Mouse (Mus musculus) layer of hippocampus, adult 9-11 months (tissue): ENCODE measurements at regions not wholly inside any gene's neighbourhood (a gene's known extent, or its start where the extent isn't known, plus 50 kb on each side); places are given as distances from the start of the nearest gene placed in this dataset.
A peak's percentile ranks its signal among the peaks of the same experiment; 100 is the strongest.
"Not testable (repeated sequence)": the region's sequence is repeated elsewhere in the genome, so short reads cannot be mapped to it uniquely, and the experiment has no call there.

Source experiments
- DNase-seq: peaks from one replicate; pipeline ENCODE4 v3.0.0; 2022

DNA sequence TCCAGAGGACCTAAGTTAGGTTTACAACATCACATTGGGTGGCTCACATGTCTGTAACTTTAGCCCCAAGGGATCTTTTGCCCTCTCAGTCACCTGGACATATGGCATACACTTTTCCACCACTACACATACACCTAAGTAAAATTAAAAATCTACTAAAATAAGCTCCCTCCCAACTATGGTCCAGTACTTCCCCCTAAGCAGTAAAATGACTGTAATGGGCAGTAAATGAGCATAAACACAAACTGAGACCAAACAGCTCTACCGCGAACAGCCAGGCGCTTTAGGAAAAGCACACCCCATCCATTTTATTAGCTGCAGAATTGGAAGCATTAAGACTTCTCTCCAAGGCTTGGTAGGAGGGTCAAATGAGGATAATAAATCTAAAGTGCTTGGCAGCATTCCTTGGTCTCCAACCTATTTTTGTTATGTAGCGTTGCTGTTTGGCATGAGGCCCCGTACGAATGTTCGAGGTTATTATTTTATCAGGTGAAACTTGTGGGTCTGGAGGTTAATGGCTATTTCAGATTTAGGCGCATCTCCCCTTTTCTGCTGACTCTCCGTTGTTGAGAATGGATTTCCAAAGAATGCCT is 157.5 kb upstream of the Eif4g2 start:
- no peak for DNase-seq

DNA sequence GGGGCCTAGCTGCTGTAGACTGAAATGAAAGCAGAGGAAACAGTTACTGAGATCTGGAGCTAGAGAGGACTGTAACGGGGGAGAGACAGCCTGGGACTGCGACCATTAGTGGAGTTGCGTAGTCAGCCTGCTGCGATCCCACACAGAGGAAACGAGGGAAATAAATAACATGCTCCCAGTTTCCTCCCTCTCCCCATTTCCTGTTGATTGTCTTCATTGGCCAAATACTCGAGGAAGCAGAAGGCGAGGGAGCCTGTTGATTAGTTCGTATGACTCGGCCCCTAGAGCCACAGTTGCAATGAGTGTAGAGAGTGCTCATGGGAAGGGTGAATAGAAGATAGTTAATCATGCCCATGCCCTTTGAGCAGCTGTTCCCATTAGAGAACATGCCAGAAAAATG is 155.0 kb upstream of the Eif4g2 start:
- DNase-seq: peak; percentile 25

DNA sequence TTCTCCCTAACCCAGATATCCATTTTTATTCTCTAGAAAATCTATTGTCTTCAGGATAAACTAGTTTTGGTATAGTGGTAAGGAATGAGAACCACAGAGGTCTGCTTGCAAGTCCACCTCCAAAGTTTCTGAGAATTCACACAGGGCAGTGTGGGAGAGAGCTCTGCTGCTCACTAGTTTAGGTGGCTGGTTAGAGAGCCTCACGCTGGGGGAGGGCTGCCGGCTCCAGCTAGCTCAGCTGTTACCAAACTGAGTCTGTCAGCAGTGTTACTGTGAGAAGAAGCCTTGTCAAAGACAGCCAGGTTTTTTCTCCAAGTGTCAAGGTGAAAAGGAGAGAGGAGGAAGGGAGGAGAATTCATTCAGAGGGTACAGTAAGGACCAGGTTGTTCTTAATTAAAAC is 147.8 kb upstream of the Eif4g2 start:
- DNase-seq: no peak

DNA sequence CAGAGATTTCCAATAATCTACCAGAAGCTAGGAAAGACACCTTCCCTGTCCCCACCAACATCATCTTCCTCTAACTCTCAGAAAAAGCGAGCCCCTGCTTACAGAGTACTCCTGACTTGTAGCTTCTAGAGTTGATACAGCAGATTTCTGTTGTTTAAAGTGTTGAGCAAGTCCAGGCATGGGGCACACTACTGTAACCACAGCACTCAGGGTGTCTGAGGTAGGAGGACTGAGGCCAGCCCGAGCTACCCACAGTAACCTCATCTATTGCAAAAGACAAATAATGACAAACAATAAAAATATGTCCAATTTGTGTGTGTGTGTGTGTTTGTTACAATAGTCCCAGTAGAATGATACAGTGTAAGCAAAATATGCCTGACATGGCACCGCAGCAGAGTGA is 144.3 kb upstream of the Eif4g2 start:
- DNase-seq: no peak

DNA sequence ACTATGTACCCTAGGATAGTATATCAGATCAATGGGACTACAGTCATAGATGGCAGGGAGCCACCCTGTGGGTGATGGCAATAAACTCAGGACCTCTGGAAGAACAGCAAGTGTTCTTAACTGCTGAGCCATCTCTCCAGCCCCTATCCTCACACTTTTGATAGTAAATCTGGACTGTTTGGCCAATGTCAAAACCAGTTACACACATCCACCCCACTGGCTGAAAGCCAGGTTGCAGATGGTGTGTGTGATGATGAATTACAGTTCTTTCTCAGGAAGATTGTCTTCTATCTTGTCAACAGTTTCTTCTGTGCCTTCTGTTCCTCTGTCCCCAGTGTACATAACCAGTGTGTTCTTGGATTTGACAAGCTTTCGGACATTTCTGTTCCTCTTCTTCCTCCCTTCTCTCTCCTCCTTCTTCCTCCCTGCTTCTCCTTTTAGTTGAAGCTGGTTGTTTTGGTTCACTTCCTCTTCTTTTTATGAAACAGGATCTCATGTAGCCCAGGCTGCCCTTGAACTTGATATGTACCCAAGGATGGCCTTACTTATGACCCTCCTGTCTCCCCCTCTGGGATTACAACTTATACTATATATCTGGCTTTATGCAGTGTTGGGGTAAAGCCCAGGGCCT is 143.3 kb upstream of the Eif4g2 start:
- DNase-seq: no peak

DNA sequence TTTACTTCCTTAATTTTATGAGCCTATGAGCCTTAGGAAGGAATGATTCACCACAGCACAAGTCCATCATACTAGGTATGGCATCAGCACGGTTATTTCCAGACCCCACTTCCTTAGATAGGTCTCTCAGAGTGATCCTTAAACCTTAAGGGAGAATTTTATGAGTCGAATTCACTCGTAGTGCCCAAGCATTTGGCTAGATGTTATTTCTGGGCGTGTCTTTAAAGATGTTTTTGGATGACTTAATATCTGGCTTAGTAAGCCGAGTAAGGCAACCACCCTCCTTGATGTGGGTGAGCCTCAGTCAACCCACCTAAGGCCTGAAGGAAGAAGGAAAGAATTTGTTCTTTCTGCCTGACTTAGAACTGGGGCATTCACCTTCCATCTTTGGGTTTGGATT is 132.8 kb upstream of the Eif4g2 start:
- no peak for DNase-seq

DNA sequence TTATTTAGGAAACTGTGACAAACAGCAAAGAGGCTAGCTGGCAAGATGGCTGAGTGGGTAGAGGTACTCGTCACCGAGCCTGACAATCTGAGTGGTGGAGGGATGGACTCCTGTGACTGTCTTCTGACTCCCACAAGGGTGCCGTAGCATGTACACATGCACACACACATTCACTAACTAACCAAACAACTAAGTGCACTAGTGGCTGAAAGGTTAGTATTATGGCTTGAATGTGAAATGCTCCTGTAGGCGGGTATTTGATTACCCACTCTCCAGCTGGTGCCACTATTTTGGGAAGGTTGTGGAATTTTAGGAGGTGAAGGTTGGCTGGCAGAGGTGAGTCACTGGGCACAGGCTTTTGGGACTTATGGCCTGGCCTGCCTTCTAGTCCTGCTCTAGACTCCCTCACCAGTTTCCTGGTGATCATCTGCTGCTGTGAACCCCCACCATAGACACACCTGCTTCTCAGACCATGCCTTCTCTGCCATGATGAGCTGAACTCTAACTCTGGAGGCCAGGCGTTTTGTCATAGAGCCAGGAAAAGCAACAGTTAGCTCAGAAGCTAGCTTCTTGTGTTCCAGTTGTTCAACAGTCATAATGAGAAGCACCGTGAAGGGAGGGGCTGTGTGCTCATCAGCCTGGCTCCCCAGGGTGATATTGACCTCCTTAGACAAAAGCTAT is 131.5 kb upstream of the Eif4g2 start:
- DNase-seq: no peak

DNA sequence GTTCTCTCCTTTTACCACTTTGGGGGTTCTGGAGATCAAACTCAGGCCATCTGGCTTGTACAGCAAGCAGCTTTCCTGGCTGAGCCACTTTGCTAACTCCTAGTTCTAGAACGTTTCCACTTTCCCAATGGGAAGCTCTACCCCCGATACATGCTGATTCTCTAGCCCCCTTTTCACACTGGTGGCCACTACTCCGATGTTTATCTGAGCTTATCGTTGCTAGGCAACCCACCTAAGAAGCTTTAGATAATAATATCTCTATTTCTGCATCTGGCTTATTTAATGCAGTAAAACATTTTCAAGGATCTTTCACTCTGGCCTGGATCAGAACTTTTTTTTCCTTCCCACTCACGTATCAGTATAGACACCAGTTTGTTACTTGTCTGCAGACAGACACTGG is 129.4 kb upstream of the Eif4g2 start:
- DNase-seq: no peak

DNA sequence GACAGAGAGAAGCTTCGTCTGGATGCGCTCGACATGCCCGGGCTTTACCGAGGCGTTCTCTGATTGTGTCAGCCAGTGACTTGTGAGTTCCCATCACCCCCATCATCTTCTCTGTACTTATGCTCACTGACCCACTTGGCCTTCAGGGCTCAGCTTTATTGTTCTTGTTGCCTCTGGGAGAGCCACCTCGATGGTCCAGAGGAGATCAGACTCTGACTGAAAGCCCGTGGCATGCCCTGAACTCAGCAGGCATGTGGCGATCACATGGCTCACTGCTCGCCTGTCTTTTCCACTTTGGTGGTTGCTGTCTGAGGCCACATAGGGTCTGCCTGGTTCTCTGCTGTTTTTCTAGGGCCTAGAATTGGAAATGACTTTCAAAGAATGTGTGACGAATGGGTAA is 128.8 kb upstream of the Eif4g2 start:
- no peak for DNase-seq

DNA sequence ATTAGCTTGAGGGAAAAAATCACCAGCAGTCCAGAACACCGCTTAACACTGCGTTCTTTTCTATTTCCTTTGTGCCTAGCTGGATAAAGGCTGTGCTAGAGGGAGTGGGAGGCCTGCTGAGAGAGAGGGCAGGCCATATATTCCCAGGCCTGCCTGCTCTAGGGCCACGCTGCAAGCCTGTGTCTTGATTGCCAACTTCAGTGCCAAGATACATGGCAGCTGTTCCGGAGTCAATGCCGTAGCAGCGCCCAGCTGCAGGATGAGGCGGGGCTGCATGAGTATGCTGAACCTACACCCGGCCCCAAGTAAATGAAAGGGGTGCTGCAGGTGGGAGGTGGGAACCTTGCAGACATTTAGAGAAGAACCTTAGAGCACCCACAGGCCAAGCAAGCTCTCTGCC is 127.5 kb upstream of the Eif4g2 start:
- no peak for DNase-seq

DNA sequence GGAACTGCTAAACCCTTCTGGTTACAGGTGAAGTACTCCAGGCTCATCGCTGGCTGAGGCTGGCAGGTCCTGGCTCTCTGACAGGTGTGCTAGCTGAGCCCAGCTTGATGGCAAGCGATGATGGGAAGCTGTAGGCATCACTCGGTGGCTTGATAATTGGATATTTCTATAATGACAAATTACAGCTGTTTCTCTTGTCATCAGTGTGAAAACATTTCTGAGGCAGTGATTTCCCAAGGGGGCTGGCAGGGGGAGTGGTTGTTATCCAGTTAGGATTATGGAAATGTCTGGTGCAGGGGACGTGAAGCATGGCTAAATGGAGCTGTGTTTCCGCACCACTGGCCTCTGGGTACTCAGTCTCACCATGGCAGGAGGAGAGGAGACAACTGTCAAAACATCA is 123.0 kb upstream of the Eif4g2 start:
- DNase-seq: no peak

DNA sequence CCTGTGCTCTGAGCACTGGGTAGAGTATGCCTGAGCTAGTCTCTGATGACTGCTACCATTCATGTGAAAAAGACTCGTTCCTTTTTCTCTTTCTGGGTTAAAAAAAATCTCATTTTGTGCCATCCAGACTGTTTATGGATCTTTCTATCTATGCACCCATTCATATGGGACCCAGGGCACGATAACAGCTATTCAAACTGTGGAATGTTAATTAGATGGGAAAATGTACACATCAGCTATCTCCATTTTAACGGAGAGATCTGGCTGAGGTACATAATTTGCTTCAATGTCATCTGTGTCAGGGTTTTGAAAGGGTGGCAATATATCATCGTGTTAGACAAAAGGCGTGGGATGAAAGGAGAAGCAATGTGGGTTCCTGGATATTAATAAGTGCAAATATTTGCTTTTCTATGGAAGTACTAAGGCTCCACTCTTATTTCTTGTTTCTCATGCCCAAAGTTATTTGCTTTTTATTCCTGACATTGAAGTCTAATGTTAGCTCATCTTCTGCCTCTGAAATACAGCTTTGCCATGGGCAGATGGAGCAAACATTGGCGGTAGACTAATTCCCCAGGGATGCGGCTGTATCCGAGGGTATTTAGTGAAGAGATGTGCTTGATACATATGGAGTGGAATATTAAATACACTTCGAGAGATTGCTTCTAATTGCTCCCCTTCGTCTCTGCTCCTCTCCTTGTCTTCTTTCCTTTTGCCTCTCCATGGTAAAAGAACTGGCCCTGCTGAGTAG is 116.0 kb upstream of the Eif4g2 start:
- DNase-seq: no peak

DNA sequence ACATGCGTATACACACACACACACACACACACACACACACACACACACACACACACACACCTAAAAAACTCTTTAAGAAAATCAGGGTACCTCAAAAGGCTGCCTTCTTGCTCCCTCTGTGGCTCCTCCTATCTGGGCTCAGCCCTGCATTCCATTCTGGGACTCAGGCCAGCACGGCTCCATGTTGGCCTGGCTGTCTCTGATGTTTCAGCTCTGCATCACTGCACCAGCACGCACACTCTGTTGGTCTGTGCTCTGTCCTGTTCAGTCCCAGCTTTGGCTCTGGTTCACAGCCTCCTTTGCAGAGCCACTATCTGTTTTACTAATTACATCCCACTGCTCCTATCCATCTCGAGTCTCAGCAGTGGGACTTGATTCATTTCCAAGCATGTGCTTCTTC is 108.8 kb upstream of the Eif4g2 start:
- DNase-seq: no peak

DNA sequence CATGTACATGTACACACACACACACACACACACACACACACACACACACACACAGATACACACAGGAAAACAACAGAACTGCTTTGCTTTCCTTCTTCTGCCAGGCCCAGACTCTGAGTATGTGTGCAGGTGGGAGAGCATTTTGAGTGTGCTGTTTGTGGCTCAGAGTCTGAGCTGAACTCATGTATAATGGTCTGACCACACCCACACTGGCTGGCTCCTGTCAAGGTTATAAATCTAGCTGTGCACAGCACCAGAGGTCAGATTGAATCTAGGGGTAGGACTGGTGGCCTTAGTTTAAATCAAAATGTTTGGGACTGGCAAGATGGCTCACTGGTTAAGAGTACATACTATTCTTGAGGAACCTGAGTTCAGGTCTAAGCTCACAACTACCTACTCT is 108.4 kb upstream of the Eif4g2 start:
- DNase-seq: no peak

DNA sequence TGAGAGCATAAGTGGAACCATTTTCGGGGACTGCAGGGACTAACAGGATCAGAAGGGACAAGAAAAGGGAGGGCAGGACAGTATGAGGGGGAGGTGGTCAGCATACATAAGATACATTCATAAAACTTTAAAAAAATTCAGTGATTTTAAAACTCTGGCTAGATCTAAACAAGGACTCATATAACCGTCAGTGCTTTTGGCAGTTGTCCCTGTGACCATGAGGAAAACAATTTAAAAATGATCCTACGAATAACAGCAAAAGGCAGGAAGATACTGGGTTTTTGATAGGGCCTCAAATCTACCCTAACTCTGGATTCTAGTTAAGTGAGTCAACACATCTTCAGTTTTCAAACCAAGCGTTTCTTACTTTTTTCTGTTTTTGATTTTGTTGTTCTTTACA is 106.9 kb upstream of the Eif4g2 start:
- DNase-seq: no peak

DNA sequence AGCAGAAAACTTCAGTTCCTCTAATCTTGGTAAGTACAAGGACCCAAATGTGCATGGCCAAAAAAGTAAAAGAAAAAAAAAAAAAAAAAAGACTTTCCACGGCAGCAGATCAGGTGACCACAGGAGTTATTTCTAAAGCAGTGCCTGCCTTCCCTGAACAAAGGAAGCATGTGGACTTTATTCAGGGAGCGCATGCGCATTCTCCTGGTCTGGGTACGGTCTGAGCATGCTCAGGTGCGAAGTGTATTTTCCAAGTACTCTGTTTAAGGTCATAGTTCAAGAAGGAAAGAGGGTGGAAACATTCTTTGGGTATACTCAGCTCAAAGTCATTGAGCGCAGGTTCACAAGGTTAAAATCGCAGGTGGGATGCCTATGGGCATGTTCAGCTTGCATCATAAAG is 103.1 kb upstream of the Eif4g2 start:
- no peak for DNase-seq

DNA sequence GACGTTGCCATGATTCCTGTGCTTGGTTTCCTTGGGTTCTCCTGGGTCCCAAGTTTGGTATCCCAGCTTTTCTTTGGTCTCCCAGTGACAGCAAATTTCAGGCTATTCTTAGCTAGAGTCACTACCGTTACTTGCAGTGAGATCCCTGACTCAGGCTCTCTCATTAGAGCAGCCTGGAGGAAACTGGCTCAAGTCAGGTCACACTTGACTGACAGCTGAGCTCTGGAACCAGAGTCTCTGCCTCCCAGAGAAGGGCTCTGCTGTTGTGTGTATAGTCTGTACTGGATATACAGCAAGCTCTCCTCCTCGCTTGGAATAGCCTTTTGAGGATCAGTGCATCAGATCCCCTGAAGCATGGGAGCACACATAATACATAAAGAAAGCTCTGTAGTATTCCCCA is 100.7 kb upstream of the Eif4g2 start:
- no peak for DNase-seq

DNA sequence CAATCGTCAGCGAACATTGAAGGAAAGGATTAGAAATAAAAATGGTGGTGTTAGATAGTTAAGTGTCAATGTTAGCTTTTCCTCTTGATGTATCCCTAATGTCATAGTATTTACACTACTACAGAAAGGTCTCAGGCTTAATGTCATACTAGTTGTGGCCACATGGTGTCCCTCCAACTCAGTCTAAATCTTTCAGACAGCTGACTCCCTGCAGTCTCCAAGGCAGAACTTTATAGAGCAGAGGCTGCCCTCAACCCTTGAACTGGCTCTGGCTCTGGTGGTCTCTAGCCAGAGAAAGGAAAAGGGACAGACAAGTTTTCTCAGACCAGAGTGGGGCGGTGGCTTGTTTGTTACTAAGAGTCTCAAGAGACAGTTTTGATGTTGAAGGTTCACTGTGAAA is 99.5 kb upstream of the Eif4g2 start:
- DNase-seq: peak; percentile 27

DNA sequence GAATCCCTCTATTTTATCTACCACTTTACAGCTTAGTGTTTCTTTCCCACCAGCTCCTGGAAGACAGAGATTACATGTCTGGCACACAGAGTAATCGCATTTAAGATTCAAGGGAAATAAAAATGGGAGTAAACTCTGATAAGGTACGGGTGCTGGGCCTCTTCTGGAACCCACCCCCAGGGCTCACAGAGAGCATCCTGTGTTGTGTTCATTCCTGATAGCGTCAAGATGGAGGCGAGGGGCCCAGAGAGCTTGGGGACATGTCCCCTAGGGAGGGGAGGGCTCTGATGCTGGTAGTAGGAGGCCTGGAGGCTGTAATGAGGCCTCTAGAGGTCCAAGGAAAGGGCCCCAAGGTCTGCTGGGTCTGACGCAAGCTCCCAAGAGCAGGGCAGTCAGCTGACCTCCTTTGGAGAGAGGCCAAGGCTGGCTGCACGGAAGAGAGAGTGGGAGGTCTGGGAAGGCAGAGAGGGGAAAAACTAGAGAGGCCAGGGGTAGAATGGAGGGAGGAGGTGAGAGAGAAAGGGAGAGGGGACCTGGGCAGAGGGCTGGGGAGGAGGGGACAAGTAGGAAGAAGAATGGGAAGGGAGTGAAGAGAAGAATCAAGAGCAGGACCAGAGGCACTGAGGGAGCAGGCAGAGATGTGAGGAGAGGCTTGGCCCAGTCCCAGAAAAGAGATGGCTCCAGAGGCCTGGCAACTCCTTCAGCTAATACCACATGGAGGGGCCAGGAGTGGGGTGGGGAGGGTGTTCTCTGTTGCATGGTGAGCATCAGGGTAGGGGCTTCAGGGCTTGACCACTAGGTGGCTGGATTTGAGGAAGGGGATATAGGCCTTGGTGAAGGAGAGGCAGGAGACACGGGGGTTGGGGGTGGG is 96.8 kb upstream of the Eif4g2 start:
- no peak for DNase-seq

DNA sequence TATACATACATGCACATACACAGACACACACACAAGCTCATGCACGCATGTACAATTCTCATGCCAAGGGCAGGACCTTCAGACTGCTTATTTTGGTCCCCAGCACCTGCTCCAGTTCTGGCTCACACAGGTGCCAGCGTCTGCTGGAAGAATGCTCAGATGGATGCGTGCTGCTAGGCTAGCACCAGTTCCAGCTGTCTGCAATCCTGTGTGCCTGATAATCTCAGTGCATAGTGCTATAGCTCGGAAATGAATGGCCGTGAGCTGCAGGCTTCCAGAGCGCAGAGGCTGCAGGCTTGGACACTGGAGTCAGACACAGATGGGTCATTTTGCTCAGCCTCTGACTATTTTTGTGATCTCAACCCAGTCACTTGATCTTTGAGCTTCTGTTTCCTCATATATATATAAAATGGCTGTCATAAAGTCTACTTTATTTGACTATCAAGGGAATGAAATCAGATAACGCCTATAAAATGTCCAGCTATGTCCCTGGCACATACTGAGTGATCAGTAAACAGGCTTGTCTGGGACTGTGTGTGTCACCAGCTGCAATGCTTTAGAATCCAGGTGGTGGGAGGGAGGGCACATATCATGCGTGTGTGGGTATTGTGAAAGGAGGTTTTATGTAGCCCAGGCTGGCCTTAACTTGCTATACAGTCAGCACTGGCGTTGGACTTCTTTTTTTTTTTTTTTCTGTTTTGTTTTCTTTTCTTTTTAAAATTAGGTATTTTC is 91.7 kb upstream of the Eif4g2 start:
- DNase-seq: no peak

DNA sequence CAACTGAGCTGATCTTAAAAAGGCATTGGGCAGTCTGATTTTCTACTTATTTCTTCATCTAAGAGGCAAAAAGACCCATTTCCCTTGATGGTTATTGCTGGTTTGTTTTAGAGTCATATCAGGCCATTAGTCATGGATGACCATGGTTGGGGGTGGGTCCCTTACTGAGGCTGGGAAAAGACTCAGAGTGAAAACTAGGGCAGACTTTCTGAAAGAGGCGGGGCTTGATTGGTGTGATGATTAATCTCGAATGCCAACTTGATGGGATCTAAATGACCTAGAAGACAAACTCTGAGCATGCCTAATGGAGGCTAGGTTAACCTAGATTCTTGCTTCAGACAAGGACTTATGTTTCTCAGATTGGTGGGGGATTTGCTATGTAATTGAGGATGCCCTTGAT is 89.2 kb upstream of the Eif4g2 start:
- DNase-seq: no peak

DNA sequence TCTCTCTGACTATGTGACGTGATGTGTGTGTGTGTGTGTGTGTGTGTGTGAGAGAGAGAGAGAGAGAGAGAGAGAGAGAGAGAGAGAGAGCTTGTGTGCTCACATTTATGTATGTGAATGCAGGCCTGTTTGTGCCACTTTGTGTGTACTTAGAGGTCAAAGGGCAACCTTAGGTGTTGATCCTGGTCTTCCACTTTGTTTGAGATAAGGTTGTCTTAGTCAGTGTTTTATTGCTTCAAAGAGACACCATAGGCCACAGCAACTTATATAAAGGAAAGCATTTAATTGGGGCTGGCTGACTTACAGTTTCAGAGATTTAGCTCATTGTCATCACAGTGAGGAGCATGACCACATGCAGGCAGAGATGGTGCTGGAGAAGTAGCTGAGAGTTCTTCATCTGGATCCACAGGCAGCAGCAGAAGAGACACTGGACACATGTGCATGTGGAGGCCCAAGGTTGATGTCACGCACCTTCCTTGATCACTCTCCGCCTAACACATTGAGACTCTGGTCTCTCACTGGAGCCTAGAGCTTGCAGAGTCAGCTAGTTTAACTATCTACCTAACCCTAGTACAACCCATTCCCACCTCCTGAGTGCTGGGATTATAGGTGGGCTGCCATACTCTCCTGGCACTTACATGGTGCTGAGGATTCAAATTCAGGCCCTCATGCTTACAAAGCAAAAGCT is 85.9 kb upstream of the Eif4g2 start:
- not testable (repeated sequence) for DNase-seq
